Mouse (Mus musculus) neural tube, embryonic 13.5 days (tissue): ENCODE results near the gene Nxt2. TPM values are rescaled to one million over a fixed set of nuclear protein-coding genes. Genes with fewer than 3 reads are reported as not detected.
"Not testable (repeated sequence)": the region's sequence is repeated elsewhere in the genome, so short reads cannot be mapped to it uniquely, and the experiment has no call there.

Source experiments
- ATAC-seq: fragments of 200-750 bp; cut with Nextera tagmentation; 2 replicates; pipeline ENCODE4 v1.8.0; 2017; ENCODE audit warnings: low read depth, mild to moderate bottlenecking, moderate TSS enrichment, moderate library complexity
- H3K27ac ChIP-seq: fragments of 300-500 bp; sonication (generic); replicated peaks from 2 replicates; pipeline ENCODE4 v1.5.1; 2015; ENCODE audit warnings: moderate library complexity, mild to moderate bottlenecking, inconsistent platforms
- H3K27me3 ChIP-seq: fragments of 300-500 bp; sonication (generic); 2 replicates; pipeline ENCODE4 v1.6.1; 2015; ENCODE audit warnings: mild to moderate bottlenecking, inconsistent platforms
- H3K36me3 ChIP-seq: fragments of 300-500 bp; sonication (generic); 2 replicates; pipeline ENCODE4 v1.6.1; 2015; ENCODE audit warnings: mild to moderate bottlenecking, inconsistent platforms
- H3K4me1 ChIP-seq: fragments of 300-500 bp; sonication (generic); replicated peaks from 2 replicates; pipeline ENCODE4 v1.6.1; 2015; ENCODE audit warnings: inconsistent platforms
- H3K4me2 ChIP-seq: fragments of 300-500 bp; sonication (generic); 2 replicates; pipeline ENCODE4 v1.6.1; 2015; ENCODE audit warnings: inconsistent platforms, mild to moderate bottlenecking, moderate library complexity
- H3K4me3 ChIP-seq: fragments of 300-500 bp; sonication (generic); 2 replicates; pipeline ENCODE4 v1.5.1; 2015; ENCODE audit warnings: mild to moderate bottlenecking, inconsistent platforms
- H3K9ac ChIP-seq: fragments of 300-500 bp; sonication (generic); 2 replicates; pipeline ENCODE4 v1.6.1; 2015; ENCODE audit warnings: moderate library complexity, mild to moderate bottlenecking, inconsistent platforms
- H3K9me3 ChIP-seq: fragments of 300-500 bp; sonication (generic); 2 replicates; pipeline ENCODE4 v1.6.1; 2016; ENCODE audit warnings: inconsistent platforms
- WGBS: fragments of 180-500 bp; shearing (Covaris S2); methylation state at CpG from one replicate; pipeline ENCODE4 v1.1.7; 2015; 5-methylcytosine and 5-hydroxymethylcytosine counted together
- polyA plus RNA-seq: library from polyadenylated mRNA; unstranded; fragments of >200 nt; fragmentation: Nextera tagmentation; extraction: Ambion mirVana; gene quantifications from 2 replicates; pipeline ENCODE4 v1.2.1, GENCODE M21; 2015

Nxt2 gene
- polyA plus RNA-seq, 1 experiment from 2014 or later = 14.7 TPM

- not testable (repeated sequence) for H3K9ac ChIP-seq, H3K27ac ChIP-seq, H3K9me3 ChIP-seq, H3K36me3 ChIP-seq, H3K27me3 ChIP-seq, H3K4me3 ChIP-seq, H3K4me2 ChIP-seq, ATAC-seq, H3K4me1 ChIP-seq
- WGBS = 79% methylated on average over 1 of the region's 1 CpGs
Observed at GRCm38 (mm10) chrX:142236146-142236545, 9.6 kb downstream of the Nxt2 start.

- no peak for ATAC-seq
- H3K4me2 ChIP-seq = no peak overlapping the region
- no peak overlapping the region for H3K27ac ChIP-seq
- H3K9ac ChIP-seq = no peak overlapping the region
- no peaks in the 10 kb centered on the region for H3K27me3 ChIP-seq
- H3K36me3 ChIP-seq = no peaks in the 10 kb centered on the region
- 52% methylated on average over 2 of the region's 2 CpGs for WGBS
- H3K4me3 ChIP-seq = no peak overlapping the region
- H3K4me1 ChIP-seq = no peaks in the 10 kb centered on the region
- H3K9me3 ChIP-seq = no peaks in the 10 kb centered on the region
Observed at GRCm38 (mm10) chrX:142237101-142237500, 10.5 kb downstream of the Nxt2 start.

- Histone ChIP-seq H3K4me1 (no peaks in the 10 kb centered on the region), H3K9me3 (no peaks in the 10 kb centered on the region), H3K27me3 (peaks cover 14% of the 10 kb centered on the region), H3K9ac (no peak overlapping the region), H3K27ac (no peak overlapping the region), H3K36me3 (no peaks in the 10 kb centered on the region), H3K4me2 (no peak overlapping the region), H3K4me3 (no peak overlapping the region)
- 77% methylated on average over 5 of the region's 5 CpGs for WGBS
- ATAC-seq = no peak
Observed at GRCm38 (mm10) chrX:142245682-142246327, 19.2 kb downstream of the Nxt2 start.

GRCm38 (mm10) chrX:142250008-142250736, 23.6 kb downstream of the Nxt2 start:
- no peak overlapping the region for H3K9ac ChIP-seq
- H3K4me2 ChIP-seq = no peak overlapping the region
- no peak overlapping the region for H3K27ac ChIP-seq
- no peak overlapping the region for H3K4me3 ChIP-seq
- no peaks in the 10 kb centered on the region for H3K36me3 ChIP-seq
- H3K9me3 ChIP-seq = no peaks in the 10 kb centered on the region
- ATAC-seq = no peak
- peaks cover 7% of the 10 kb centered on the region for H3K27me3 ChIP-seq
- H3K4me1 ChIP-seq = no peaks in the 10 kb centered on the region
- WGBS = 85% methylated on average over 7 of the region's 7 CpGs

GRCm38 (mm10) chrX:142276031-142276430, 49.5 kb downstream of the Nxt2 start:
- no peak overlapping the region for H3K4me2 ChIP-seq
- WGBS = 73% methylated on average over 3 of the region's 3 CpGs
- no peaks in the 10 kb centered on the region for H3K4me1 ChIP-seq
- no peak overlapping the region for H3K9ac ChIP-seq
- H3K27ac ChIP-seq = no peak overlapping the region
- no peaks in the 10 kb centered on the region for H3K36me3 ChIP-seq
- no peak for ATAC-seq
- H3K4me3 ChIP-seq = no peak overlapping the region
- peaks cover 13% of the 10 kb centered on the region; the same call in 1 of the 2 replicates for H3K27me3 ChIP-seq
- no peaks in the 10 kb centered on the region for H3K9me3 ChIP-seq

- no peak overlapping the region for H3K4me2 ChIP-seq
- H3K9me3 ChIP-seq = no peaks in the 10 kb centered on the region
- no peaks in the 10 kb centered on the region for H3K36me3 ChIP-seq
- H3K4me1 ChIP-seq = no peaks in the 10 kb centered on the region
- H3K9ac ChIP-seq = no peak overlapping the region
- H3K27me3 ChIP-seq = peaks cover 11% of the 10 kb centered on the region; the same call in 1 of the 2 replicates
- H3K4me3 ChIP-seq = no peak overlapping the region
- no peak for ATAC-seq
- no peak overlapping the region for H3K27ac ChIP-seq
- 59% methylated on average over 3 of the region's 3 CpGs for WGBS
Observed at GRCm38 (mm10) chrX:142276573-142276972, 50.0 kb downstream of the Nxt2 start.

- H3K27ac ChIP-seq = no peak overlapping the region
- no peak overlapping the region for H3K4me3 ChIP-seq
- H3K36me3 ChIP-seq = no peaks in the 10 kb centered on the region
- H3K9ac ChIP-seq = no peak overlapping the region
- 61% methylated on average over 5 of the region's 5 CpGs for WGBS
- peaks cover 31% of the 10 kb centered on the region; the same call in 1 of the 2 replicates for H3K27me3 ChIP-seq
- no peaks in the 10 kb centered on the region for H3K9me3 ChIP-seq
- H3K4me2 ChIP-seq = no peak overlapping the region
- H3K4me1 ChIP-seq = no peaks in the 10 kb centered on the region
- ATAC-seq = no peak
Observed at GRCm38 (mm10) chrX:142285905-142286304, 59.3 kb downstream of the Nxt2 start.

Other genes with a start within 250 kb of the Nxt2 start
- gene Gucy2f, start 29.8 kb upstream of the Nxt2 start, polyA plus RNA-seq = 0.06 TPM in 2 replicates
- gene Kcne1l, start 79.5 kb downstream of the Nxt2 start, polyA plus RNA-seq = 42.6 and 46.2 TPM in 2 replicates
- gene Acsl4, start 163.8 kb downstream of the Nxt2 start, polyA plus RNA-seq = 19.3 and 21.7 TPM in 2 replicates